Mouse (Mus musculus) adrenal gland, adult 2 months (tissue): ENCODE measurements around the gene Tbc1d2. TPM values are rescaled to one million over a fixed set of nuclear protein-coding genes. Genes with fewer than 3 reads are reported as not detected.

ENCODE experiments used
- polyA plus RNA-seq: library from polyadenylated mRNA; depleted of rRNA; stranded (reverse); fragments of >200 nt; gene quantifications from 2 replicates; pipeline ENCODE4 v1.2.3, GENCODE M21; 2012; rRNA removed
- total RNA-seq, 2 experiments: library from RNA; stranded (reverse); gene quantifications; 2 replicates each; pipeline ENCODE4 v1.2.3; 2021

Tbc1d2 gene
- total and polyA plus RNA-seq, 3 experiments: 1.4 to 5.1 (median 3.4) TPM

Other genes with a start within 250 kb of the Tbc1d2 start
- not detected for gene Hemgn, start 236.7 kb downstream of the Tbc1d2 start, total RNA-seq
- gene Hemgn, start 236.7 kb downstream of the Tbc1d2 start, polyA plus RNA-seq: not detected in 2 replicates
- 100 to 1,000 TPM; 103 to 121 TPM for gene Anp32b, start 199.3 kb downstream of the Tbc1d2 start, total RNA-seq
- 56.8 and 73.6 TPM in 2 replicates for gene Anp32b, start 199.3 kb downstream of the Tbc1d2 start, polyA plus RNA-seq
- gene Nans, start 161.0 kb downstream of the Tbc1d2 start, total RNA-seq: 10 to 100 TPM; 38.4 to 42.5 TPM
- 13.7 and 16.0 TPM in 2 replicates for gene Nans, start 161.0 kb downstream of the Tbc1d2 start, polyA plus RNA-seq
- gene Trim14, start 114.1 kb downstream of the Tbc1d2 start, total RNA-seq: 1 to 10 TPM; 4.9 to 5.8 TPM
- 16.0 and 21.3 TPM in 2 replicates for gene Trim14, start 114.1 kb downstream of the Tbc1d2 start, polyA plus RNA-seq
- gene Coro2a, start 48.0 kb downstream of the Tbc1d2 start, total RNA-seq: 1 to 10 TPM; 2.2 to 2.8 TPM
- gene Coro2a, start 48.0 kb downstream of the Tbc1d2 start, polyA plus RNA-seq: 8.7 and 12.4 TPM in 2 replicates